Mouse (Mus musculus) adrenal gland, postnatal 14 days (tissue): ENCODE data around the gene Tbc1d13. TPM values are rescaled to one million over a fixed set of nuclear protein-coding genes. Genes with fewer than 3 reads are reported as not detected.
"Not testable (repeated sequence)": the region's sequence is repeated elsewhere in the genome, so short reads cannot be mapped to it uniquely, and the experiment has no call there.

Experiments used
- DNase-seq: peaks from one replicate; pipeline ENCODE4 v3.0.0; 2021; ENCODE audit warnings: mixed read lengths
- total RNA-seq: library from RNA; stranded (reverse); gene quantifications from 2 replicates; pipeline ENCODE4 v1.2.3, GENCODE M21; 2021

The Tbc1d13 gene
- total RNA-seq, 1 experiment from 2014 or later, result 47.1 TPM

DNA sequence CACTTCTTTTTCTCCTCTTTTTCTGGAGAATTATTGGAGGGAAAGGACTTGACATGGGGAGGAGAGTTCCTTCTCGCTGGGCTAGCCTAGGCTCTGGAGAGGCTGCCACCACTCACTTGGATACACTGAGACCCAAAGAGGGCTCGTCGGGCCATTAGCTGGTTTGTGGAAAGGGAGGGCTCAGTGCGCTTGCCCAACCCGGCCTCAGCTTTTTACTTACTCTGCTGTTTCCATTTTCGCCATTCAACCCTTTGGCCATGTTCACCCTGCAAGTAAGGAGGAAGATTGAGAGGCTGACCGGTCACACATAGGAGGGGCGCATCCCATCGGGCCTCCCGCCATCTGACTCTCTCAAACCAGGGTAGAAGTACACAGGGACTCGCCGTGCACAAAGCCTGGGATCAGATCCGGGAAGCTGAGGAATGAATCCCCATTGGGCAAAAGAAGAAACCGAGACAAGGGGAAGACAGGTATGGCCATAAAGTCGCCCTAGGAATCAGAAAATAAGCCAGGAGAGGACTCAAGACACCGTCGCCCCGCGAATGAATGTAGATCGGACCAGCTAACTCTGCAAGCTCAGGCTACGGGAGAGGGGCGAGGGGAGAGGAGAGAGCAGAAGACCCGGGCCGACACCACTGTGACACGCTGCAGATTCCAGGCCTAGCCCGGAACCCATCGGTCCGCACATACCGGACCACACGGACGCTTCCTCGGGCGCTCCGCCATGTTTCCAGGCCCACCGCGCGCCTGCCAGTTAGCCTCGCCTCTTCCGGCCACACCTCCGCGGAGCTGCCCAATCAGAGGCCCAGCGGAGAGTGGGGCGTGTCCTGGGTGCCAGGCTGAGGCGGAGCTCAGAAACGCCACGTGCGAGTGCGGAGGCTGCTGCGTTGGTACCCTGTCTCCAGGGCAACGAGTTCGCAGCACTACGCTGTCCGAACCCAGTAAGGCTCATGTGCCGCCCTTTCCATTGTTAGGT, 44.4 kb downstream of the Tbc1d13 start, which contains the start of gene Spout1:
Spout1 (minus strand) TSS at position 760 of the 976 bp plus-strand sequence.
- peak; percentile 98 for DNase-seq

DNA sequence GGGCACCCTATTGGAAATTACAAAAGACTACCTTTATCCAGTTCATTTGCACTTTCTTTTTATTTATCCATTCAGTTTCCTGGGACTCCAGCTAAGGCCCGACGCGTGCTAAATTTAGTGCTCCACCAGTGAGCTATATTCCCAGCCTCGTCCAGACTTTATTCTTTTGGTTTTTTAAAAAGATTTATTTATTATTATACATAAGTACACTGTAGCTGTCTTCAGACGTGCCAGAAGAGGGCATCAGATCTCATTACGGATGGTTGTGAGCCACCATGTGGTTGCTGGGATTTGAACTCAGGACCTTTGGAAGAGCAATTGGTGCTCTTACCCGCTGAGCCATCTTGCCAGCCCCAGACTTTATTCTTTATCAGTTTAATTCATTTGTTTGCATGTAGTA, 45.2 kb downstream of the Tbc1d13 start:
- DNase-seq, result not testable (repeated sequence)

DNA sequence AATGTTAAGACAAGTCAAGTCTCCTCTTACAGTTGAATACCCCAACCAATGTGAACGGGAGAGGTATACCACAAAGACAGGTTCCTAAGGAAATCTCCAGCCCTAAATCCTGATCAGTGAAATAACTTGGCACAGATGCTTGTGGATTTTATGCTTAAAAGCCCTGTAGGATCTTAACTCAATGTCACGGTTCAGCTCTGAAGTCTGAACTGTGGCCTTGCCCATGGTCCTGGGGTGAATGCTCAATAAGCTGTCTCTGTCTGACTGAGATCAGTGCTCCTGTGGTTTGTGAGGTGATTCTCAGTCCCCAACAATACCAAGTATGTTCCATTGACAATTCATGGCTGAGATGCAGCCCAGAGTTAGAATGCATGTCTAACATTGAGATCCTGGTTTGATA, 48.9 kb downstream of the Tbc1d13 start:
- DNase-seq, result no peak

DNA sequence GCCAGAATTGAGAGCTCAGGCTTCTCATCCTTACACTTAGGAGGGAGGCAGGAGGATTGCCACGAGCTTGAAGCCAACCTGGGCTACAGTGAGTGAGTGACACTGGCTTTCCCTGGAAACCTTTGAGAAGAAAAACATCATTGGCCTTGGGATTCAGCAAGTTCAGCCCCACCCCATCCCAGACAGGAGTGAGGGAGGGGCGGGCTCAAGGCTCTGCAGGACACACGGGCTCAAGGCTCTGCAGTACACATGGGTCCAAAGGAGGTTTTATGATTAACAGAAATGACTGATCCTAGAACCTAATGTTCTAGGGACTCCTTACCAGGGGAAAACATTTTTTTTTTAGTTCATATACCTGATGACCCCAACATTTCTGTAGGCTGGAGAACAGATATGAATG, 50.2 kb downstream of the Tbc1d13 start:
- DNase-seq, result no peak

DNA sequence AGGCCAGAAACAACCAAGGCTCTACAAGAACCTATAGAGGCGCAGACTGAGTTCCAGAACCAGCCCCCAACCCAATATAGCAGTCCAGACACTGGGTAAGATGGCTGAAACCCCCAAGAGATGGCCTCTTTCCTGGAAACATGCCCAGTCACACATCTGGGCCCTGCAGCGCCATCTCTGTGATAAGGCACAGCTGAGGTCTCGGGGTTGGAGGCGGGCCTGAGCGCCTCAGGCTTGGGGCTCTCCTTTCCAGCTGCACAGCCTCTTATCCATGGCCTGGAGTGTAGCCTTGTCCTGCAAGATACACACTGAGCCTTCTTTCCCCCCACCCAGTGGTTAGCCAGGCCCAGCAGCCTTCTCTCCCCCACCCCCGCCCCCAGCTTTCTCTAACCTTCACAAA, 51.7 kb downstream of the Tbc1d13 start:
- no peak for DNase-seq

DNA sequence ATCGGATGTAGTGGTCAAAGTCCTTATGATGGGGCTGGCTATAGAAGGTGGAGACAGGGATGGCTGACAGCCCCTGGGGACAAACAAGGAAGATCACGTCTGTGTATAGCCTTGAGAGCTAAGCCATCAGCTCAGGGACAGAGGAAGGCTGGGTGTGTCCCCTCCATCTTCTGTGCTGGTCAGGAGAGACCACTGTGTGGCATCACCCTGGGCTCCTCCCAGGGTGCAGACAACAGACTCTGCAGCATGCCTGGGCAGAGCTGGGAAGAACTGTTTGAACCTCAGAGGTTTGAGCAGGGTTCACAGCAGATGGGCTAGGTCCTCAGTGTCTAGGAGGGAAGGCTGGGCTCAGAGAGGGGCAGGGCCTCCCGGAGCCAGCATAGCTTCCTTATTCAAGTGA, 52.1 kb downstream of the Tbc1d13 start:
- DNase-seq, result no peak

DNA sequence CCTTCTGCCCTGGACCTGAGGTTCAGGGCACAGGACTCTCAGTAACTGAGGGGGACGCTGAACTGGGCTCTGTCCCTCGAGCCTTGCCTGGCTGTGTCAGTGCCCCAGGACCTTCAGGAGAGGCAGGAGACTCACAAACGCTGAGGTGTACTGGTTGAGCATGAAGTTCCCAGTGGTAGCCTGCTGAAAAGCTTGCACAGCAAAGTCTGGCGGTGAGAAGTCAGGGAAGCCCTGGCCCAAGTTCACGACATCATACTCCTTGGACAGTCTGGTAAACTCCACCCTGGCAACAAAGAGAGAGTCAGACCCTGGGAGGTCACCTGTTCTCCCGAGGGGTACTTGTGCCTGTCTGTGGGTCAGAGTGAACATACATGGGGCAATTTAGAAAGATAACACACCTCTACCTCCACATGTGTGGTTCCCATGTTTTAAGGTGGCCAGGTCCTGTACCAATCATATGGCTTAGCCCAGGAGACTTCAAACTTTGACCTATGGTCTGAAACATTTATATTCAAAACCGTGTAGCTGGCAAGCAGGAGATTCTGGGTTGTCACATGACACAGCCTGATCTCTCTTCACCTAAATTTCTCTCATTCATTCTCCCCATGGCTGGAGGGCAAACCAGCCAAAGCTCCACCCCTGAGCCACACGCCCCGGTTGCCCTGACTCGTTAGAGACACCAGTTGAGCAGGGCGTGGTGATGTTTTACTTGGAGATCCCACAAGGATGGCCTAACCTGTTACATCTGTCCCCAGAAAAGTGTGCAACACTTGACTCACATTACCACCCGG, 58.4 kb downstream of the Tbc1d13 start:
- no peak for DNase-seq

DNA sequence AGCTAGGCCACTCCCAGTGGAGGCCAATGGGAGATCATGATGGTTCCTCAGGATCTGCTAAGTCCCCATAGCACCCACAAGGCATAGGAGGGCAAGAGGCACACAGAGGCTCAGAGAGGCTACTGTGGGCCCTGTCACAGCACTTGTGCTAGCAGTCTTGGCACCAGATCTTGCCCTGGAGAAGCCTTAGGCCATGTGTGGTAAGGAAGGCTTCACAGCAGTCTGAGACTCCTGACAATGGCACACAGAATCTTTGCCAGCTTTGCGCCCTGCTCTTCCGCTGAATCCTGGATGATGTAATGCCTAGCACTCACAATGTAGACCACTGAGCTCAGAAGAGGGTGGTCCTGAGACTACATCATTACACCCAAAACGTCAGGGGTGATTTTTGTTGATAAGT, 61.1 kb downstream of the Tbc1d13 start:
- no peak for DNase-seq

DNA sequence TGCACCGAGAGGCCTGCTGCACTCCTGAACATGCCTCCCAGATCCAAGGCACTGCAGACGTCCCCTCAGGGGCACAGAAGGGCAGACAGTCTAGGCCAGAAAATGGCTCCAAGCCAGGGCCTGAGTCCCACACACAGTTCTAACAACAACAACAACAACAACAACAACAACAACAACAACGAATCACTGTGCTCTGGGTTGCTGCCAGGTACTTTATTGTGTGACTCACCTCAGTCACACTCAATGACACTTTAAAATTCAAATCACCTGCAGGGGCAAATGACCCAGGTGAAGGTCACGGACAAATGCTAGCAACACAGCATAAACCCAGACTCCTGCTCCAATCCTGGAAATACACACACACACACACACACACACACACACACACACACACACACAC, 64.5 kb downstream of the Tbc1d13 start:
- no peak for DNase-seq

DNA sequence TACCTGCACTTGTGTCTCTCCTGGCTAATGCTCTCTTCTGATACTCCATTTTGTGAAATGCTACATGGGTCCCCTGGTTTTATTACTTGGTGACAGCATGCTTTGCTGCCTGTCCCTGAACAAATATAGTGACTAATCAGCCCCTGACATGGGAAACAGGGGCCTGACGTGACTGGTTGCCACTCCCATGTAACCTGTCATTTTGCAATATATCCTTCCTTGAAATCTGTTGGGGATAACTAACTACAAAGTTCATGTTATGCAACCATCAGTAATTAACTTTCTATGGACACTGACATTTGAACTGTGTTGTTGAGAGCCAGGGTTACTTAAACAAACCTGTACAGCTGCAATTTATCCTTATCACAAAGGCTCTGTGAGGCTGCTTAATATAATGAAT, 66.4 kb downstream of the Tbc1d13 start:
- peak; percentile 33 for DNase-seq

DNA sequence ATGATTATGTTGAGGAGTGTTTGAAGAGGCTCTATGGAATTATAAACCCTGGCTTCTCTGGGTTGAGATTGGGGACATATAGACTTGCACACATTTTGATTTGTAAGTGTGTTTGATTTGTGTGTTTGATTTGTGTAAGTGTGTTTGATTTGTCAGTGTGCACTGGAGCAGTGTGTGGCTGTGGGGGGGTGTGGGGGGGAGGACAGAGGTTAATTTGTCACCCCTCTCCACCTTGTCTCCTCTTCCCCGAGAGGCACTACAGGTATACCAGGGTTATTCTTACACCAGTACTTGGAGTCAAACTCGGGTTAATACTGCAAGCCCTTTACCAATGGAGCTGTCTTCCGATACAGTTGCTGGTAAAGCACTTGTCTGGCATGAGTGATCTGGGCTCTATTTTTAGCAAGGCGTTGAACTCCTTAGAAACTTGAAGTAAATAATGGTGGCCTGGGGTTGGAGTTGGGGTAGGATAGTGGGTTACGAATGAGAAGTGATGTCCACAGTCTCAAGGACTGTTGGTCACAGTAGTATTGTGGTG, 66.9 kb downstream of the Tbc1d13 start:
- no peak for DNase-seq

Other genes with a start within 250 kb of the Tbc1d13 start
- 42.2 and 54.5 TPM in 2 replicates for gene Odf2, start 244.5 kb upstream of the Tbc1d13 start, total RNA-seq
- 29.1 and 35.3 TPM in 2 replicates for gene Gle1, start 198.3 kb upstream of the Tbc1d13 start, total RNA-seq
- gene Sptan1, start 168.2 kb upstream of the Tbc1d13 start, total RNA-seq, result 228 and 265 TPM in 2 replicates
- 18.5 and 20.2 TPM in 2 replicates for gene Wdr34, start 84.9 kb upstream of the Tbc1d13 start, total RNA-seq
- 250 and 278 TPM in 2 replicates for gene Set, start 76.4 kb upstream of the Tbc1d13 start, total RNA-seq
- gene Pkn3, start 56.1 kb upstream of the Tbc1d13 start, total RNA-seq, result 5.7 and 10.9 TPM in 2 replicates
- gene Zdhhc12, start 40.1 kb upstream of the Tbc1d13 start, total RNA-seq, result 13.9 and 18.3 TPM in 2 replicates
- gene Zer1, start 9.2 kb upstream of the Tbc1d13 start, total RNA-seq, result 32.4 and 40.5 TPM in 2 replicates
- 49.3 and 52.9 TPM in 2 replicates for gene Endog, start 37.7 kb downstream of the Tbc1d13 start, total RNA-seq
- gene Spout1, start 44.7 kb downstream of the Tbc1d13 start, total RNA-seq, result 21.8 and 22.2 TPM in 2 replicates
- 29.1 and 29.3 TPM in 2 replicates for gene Kyat1, start 72.1 kb downstream of the Tbc1d13 start, total RNA-seq
- 57.7 and 60.3 TPM in 2 replicates for gene Lrrc8a, start 104.0 kb downstream of the Tbc1d13 start, total RNA-seq
- 0.63 and 1.7 TPM in 2 replicates for gene Gm28035, start 106.8 kb downstream of the Tbc1d13 start, total RNA-seq
- gene Phyhd1, start 132.5 kb downstream of the Tbc1d13 start, total RNA-seq, result 19.8 and 20.4 TPM in 2 replicates
- gene Gm28038, start 147.3 kb downstream of the Tbc1d13 start, total RNA-seq, result not detected in 2 replicates
- 46.2 and 48.1 TPM in 2 replicates for gene Dolk, start 152.6 kb downstream of the Tbc1d13 start, total RNA-seq
- gene Nup188, start 152.7 kb downstream of the Tbc1d13 start, total RNA-seq, result 38.2 and 40.5 TPM in 2 replicates
- 73.2 and 80.6 TPM in 2 replicates for gene Sh3glb2, start 225.6 kb downstream of the Tbc1d13 start, total RNA-seq
- 87.9 and 89.3 TPM in 2 replicates for gene Miga2, start 230.5 kb downstream of the Tbc1d13 start, total RNA-seq